Mouse (Mus musculus): Measurements from ENCODE around the gene 6030458C11Rik.

6030458C11Rik gene

DNA sequence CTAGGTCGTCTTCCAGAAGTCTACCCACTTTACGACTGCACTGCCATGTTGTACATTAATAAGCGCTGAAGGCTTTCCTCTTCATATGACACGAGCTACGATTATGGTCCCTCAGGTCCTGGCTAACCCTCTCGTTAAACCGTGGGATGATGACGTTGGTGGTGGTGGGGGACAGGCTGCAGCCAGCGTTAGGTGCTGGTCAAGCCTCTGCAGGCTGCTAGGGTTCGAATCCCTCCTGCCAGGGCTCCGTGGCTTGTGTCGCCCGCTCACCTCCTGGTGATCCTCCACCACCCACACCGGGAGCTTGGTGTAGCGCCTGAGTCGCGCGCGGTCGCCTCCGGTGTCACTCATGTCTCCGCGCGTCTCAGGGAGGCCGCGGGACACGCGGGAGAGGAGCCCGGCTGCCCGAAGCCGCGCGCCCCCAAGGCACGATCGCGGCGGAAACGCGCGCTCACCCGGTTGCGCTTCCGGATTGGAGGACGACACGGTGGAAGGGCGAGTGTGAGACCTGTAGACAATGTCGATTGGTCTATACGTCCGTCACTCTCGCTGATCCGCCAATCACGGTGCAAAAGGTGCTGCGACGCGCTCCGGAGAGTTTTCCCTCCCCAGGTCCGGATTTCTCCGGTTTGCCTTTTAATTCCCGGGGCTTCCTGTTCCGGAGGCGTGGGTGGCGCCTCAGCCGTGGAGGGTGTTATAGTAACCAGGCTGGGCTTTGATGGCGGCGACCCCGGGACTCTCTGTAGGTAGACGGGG is at the start of gene 6030458C11Rik, which contains the start of gene Drosha:
Gene 6030458C11Rik, minus strand, starts transcription at position 453 of the 756 bp plus-strand sequence.
Gene Drosha, plus strand, starts transcription at position 619 of the 756 bp plus-strand sequence.
- DNase-seq (ENCODE audit: low spot score in 2 of 2) = peak; percentile 96 to 98

DNA sequence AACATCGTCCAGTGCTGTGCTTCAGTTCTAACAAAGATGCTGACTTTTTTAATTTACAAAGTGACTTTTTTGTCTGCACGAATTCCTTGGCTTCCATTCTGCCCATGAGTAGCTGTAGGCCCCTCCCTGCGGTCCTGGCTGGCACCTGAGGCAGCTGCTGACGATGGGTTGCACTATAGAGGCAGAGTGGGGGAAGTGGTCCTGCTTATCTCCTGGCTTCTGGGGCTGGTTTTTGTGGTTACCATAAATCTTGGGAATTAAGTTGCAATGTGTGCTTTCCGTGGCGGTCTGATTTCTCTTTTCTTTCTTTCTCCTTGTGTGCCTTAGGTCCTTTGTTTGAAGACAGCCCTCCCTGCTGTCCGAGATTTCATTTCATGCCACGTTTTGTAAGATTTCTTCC is 42.8 kb upstream of the 6030458C11Rik start:
- DNase-seq (ENCODE audit: low spot score in 2 of 2) = no peak

DNA sequence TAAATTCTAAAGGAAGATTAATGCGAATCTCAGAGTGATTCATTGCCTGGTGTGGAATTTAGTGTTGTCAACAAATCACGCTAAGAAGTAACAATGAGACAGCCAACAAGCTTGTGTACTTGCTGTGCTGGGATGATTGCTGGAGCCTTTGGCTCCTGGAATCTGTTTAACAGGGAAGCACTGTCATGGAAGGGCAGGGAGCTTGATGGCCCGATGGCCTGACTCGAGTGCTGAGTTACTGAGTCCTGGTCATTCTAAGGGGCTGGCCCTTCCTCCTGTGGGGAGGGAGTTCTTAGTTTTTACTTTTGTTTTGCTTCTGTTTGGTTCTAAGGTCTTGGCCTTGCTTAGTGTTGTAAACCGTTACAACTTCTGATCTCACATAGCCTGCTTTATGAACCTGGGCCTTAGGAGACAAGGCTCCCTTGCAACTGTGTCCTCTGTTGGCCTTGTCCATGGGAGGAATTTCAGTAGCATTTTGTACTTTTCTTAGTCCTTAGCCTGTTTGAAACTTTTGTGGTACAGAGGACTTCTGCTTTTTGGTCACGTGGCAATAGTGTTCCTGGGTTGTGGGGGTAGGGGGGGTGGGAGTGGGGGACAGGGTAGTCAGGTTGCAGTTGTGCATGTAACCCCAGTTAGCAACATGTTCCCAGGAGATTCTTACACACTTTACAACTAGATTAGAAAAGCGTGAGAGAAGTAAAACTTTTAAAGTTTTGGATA is 41.3 kb upstream of the 6030458C11Rik start:
- no peak for DNase-seq (ENCODE audit: low spot score in 2 of 2)

DNA sequence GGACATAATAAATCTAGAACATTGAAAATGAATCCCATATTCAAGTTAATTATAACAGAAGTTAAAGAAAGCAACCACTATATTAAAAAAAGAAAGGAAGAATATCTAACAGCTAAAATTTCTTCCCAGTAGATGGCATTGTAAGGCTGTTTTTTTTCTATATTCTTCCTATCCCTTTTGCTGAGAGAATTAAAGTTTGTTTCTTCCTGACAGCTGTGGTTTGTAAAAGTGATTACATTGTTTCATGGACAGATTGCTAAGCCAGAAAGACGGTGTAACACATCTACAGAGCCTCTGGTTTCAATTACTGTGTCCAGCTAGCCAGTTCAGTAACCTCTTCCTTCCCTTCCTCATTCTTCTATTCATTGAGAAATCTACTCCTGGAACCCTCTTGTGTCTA is 39.2 kb upstream of the 6030458C11Rik start:
- DNase-seq (ENCODE audit: low spot score in 2 of 2) = no peak

DNA sequence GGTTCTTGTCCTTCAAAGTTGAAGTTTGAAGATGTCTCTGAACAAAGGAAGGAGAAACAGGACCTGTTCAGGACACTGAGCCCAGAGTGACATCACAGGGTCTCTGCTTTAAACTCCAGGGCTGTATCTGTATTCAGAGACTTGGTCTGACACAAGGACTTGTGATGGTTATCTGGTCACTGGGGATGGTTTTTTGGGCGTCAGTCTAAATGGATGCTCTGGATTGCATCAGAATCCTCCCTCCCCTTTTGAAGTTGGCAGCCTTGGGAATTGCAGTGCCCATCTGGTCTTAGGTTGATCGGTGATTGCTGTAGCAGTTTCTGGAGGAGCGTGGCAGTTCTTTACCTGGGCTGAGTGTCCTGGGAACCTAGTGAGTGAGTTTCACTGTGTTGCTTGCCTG is 37.6 kb upstream of the 6030458C11Rik start:
- no peak for DNase-seq (ENCODE audit: low spot score in 2 of 2)

DNA sequence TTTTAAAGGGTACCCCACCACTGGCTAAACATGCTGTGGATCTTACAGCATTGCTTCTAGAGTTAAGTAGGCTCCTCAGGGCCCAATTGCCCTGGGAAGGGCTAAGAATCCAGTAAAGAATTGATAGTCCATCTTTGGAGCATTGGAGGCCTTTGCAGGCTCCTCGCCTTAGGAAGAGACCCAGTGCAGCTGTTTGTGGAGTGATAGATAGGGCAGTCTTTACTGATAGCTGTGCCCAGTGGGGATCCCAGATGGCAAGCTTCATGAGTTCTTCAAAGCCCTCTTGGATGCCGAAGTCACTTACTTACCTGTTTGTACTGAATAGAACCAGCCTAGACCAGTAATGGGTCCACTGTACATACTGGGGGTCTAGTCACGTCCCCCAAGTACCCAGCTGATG is 34.2 kb upstream of the 6030458C11Rik start:
- DNase-seq (ENCODE audit: low spot score in 2 of 2) = no peak

DNA sequence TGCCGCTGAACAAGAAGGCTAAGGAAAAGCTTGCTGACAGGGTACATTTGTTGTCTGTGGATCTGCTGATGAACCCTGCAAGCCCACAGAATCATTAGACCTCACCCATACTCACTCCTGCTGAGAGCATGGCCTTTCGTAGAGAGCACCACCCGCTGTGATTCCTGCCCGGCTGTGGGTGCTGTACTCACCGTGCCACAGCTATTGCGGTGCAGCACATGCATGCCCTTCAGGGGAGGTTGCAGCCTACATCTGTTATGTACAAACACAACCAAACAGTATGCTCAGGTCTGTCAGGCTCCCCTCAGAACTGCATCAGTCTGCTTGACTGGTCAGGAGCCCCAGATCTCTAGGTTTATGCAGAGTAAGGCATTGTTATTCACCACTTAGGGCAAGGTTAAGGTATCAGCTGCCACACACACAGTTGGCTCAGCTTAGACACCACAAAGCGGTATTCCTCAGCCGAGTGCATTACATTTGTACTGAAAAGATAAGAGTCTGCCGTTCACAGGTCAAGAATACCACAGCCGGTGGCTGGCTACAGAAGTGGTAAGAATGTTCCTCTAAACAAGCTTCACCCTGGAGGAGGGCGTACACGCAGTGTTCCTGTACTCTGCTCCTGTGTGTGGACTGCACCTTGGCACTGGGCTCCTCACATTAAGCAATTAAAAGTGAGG is 33.5 kb upstream of the 6030458C11Rik start:
- no peak for DNase-seq (ENCODE audit: low spot score in 2 of 2)

DNA sequence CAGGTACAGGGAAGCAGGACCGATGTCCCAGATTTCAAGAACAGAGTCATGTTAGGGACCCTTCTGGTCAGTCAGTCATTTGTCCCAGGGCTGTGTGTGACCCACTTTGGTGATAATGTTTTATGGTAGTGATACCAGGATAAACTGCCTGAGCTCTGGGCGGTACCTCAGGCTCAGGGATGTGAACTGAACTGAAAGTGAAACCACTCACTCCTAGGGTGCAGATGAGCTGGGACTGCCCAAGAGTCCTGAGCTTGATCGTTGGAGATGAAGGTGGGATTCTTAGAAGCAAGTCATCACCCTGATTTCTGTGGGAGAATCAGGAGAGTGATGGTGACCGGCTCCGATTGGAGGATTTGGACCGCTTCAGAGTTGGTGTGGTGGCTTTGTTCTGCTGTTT is 32.3 kb upstream of the 6030458C11Rik start:
- no peak for DNase-seq (ENCODE audit: low spot score in 2 of 2)

DNA sequence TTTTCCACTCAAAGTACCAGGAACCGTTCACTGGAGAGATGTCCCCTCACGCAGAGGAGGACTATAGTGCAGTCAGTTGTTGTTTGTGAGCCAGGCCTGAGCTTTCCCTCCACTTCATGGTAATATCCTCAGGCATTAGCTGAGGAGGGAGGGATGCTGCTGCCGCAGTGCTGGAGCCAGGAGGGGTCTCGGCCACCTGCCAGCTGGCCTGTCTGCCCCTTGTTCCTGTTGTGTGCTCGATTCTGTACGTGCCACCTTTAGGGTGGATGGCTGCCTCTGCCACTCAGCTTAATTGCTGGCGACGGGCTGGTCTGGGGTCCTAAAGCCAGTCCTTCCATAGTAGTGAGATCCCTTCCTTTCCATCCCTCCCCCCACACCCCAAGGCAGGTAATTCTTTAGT is 29.0 kb upstream of the 6030458C11Rik start:
- DNase-seq (ENCODE audit: low spot score in 2 of 2) = no peak

DNA sequence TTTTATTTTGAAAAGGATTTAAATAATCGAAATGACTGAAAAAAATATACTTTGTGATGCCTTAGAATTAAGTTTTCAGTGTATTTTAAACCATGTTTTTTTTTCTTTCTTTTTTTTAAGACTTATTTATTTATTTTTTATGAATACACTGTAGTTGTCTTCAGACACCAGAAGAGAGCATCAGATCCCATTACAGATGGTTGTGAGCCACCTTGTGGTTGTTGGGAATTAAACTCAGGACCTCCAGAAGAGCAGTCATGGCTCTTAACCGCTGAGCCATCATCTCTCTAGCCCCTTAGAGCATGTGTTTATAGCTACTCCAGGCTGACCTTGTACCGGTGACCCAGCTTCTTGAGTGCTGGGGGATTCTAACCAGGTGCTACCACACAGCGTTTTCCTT is 24.9 kb upstream of the 6030458C11Rik start:
- no peak for DNase-seq (ENCODE audit: low spot score in 2 of 2)

DNA sequence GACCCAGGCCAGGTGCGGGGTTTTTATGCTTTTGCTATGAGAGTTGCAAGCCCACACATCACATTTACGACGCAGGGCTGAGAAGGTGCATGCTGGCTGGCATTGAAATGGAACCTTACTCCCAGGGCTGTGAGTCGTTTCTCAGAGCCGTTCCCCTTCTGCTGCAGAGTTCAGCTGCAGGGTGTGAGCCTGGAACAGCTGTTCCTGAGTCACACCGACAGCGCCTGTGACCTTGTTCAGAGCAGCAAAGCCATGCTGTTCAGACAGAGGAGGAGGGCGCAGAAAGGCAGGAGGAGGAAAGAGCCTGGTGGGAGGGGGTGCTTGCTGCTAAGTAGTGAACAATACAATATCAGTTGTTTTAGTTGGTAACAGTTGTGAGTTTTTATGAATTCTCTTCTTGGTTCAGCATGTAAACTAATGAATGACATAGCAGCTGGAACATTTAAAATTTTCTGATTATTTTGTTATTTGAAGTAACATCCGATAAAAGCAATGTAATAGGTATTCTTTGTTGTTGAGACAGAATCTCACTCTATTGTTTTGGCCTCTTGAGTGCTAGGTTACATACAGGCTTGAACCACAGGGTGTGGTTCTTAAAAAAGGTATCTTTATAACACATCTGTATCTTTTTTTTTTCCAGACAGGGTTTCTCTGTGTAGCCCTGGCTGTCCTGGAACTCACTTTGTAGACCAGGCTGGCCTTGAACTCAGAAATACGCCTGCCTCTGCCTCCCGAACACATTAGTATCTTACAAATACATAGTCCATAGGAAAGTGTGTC is 23.9 kb upstream of the 6030458C11Rik start:
- no peak for DNase-seq (ENCODE audit: low spot score in 2 of 2)

DNA sequence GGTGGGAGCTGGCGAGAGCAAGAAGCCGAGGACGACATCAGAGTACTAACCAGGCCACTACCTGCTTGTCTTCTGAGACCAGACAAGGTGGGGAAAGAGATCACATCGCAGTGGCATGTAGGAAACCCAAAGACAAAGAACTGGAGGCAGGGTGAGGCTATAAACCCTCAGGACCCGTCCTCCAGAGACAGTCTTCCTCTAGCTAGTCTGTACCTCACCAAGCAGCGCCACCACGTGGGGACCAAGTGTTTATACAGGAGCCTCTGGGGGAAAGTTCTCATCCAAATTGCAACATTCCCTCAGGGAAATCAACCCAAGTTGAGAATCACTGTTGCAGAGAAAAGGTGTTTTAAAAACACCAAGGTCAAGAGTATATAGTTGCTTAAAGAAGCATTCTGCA is 18.4 kb upstream of the 6030458C11Rik start:
- DNase-seq (ENCODE audit: low spot score in 2 of 2) = no peak

DNA sequence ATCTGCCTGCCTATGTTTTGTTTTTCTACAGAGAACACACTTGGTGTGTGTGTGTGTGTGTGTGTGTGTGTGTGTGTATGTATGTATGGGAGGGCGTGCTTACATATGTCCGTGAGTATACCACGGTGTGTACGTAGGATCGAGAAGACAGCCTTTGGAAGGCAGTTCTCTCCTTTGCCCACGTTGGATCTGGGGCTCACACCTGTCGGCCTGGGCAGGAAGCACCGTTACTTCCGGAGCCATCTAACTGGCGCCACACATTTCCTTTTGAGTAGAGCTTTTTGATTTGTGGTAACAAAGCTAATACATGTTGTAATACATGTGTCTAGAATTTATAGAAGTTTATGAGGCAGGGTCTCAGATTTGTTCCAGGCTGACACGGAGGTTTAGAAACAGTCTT is 16.3 kb upstream of the 6030458C11Rik start:
- DNase-seq (ENCODE audit: low spot score in 2 of 2) = no peak

DNA sequence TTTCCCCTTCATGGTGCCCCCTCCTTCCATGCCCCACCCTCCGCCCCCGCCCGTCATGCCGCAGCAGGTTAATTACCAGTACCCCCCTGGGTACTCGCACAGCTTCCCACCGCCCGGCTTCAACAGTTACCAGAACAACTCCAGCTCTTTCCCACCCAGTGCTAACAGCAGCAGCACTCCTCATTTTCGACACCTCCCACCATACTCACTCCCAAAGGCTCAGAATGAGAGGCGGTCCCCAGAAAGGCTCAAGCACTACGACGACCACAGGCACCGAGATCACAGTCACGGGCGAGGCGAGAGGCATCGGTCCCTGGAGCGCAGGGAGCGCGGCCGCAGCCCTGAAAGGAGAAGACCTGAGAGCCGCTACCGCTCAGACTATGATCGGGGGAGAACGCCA is 9.8 kb upstream of the 6030458C11Rik start:
- DNase-seq (ENCODE audit: low spot score in 2 of 2) = no peak

DNA sequence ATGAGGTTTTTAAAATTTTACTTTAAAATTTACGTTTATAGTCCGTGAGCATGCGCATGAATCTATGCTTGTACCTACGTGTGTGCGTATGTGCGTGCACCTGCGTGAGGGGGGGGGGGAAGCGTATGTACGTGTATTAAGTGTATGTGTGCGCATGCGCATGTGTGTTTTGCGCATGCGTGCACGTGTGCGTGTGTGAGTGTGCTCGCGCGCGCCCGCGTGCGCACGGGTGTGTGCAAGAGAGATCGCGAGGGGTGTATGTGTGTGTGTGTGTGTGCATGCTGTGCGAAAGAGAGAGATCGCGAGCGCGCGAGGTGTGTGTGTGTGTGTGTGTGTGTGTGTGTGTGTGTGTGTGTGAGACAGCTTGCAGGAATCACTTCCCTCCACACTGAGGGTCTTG is 8.9 kb upstream of the 6030458C11Rik start:
- DNase-seq (ENCODE audit: low spot score in 2 of 2) = no peak

DNA sequence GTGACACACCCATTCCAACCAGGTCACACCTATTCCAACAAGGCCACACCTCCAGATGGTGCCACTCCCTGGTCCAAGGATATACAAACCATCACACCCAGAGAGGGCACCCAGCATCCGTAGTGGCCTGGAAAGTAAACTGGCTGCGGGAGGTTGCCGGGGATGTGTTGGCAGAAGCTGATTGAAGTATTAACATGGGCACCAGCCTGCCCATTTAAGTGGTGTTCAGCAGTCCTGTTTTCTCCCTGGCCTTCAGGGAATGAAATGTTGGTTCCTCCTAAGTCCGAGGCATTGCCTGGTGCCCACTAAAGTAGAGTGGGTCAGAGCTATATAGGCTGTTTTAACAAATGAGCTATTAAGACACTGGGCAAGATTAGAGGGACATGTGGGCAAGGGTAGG is 8.2 kb upstream of the 6030458C11Rik start:
- no peak for DNase-seq (ENCODE audit: low spot score in 2 of 2)

DNA sequence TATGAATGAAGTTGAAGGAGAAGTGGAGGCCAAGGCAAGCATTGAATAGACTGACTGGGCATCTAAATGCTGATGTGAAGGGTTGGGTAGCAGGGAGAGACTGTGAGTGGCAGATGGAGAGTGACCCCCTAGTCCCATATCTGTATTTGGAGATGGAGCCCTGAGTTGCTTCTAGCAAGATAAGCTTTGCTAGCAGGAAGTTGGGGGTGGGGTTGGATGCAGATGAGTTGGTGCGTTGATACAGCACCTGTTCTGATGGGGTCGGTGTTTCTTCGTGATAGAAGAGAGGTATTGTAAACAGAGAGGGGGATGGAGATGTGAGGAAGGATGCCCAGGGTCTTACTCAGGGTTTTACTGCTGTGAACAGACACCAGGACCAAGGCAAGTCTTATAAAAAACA is 5.4 kb upstream of the 6030458C11Rik start:
- no peak for DNase-seq (ENCODE audit: low spot score in 2 of 2)

DNA sequence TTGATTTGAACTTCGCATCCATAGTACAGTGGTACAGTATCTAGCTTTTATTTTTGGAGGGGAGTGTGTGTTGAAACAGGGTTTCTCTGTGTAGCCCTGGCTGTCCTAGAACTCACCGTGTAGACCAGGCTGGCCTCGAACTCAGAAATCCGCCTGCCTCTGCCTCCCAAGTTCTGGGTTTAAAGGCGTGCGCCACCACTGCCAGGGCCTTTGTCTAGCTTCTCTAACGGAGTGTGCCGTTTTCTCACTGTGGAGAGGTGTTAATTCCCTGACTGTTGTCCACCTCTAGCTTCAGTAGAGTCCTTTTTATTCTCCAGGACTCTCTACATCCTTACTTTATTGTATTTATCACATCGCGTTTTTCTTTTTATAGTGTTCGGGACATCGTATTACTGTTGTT is 959 bp upstream of the 6030458C11Rik start:
- DNase-seq (ENCODE audit: low spot score in 2 of 2) = no peak

DNA sequence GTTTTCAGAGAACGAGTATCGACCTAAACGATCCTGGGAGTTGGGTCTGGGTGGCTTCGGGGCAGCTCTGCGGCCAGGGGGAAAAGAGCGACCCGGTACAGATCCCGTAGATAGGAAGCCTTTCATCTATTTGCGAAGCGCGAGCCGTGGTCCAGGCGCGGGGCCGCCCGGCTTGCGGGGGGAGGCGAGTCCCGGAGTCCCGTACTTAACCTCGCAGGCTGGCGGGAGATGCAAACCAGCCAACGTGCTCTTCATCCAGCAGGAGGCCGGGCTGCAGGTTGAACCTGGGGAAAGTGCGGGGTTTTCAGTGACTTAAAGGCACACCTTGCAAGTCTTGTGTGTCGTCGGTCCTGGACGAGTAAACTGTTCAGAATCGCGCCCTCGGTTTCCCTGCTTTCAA is 516 bp upstream of the 6030458C11Rik start:
- peak in 1 of 2 experiments; percentile 18 for DNase-seq (ENCODE audit: low spot score in 2 of 2)

DNA sequence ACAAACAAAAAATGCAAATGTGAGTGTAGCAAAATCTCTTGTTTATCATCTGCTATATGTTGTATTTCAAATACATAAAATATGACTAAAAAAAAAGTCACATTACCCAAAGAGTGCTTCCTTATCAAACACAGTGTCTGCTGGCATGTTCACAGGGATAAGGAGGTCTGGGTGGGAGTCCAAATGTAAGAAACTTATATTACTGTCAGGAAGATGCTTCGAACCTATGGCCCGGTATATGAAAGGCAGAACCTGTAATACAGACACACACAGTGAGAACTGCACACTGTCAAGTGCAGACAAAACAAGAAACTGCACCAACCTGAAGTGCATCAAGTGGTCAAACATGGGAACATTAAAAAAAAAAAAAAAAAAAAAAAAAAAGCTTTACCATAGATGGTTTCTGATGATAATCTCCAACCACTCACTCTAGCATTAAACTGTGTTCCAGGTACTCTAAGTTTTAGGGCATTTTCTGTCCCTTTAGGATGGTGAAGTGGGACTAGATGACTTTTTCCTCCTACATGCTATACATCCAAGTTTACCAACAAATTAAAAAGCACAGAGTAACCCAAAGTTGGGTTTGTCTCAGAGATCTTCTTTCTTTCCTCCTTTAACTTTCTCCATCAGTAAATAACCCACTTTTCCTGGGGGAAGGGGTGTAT is 862 bp downstream of the 6030458C11Rik start:
- no peak for DNase-seq (ENCODE audit: low spot score in 2 of 2)

All from right cerebral cortex, postnatal 36 days (tissue).